Mouse (Mus musculus) erythroblast, adult 5-6 weeks (primary cell): ENCODE measurements around the gene Tdrd12. TPM values are rescaled to one million over a fixed set of nuclear protein-coding genes. Genes with fewer than 3 reads are reported as not detected.
A peak's percentile ranks its signal among the peaks of the same experiment; 100 is the strongest.
"Not testable (repeated sequence)": the region's sequence is repeated elsewhere in the genome, so short reads cannot be mapped to it uniquely, and the experiment has no call there.

Experiments used
- ATAC-seq: replicated peaks from 2 replicates; pipeline ENCODE4 v1.8.0; 2016; ENCODE audit warnings: moderate number of reproducible peaks, mild to moderate bottlenecking, moderate TSS enrichment, inconsistent platforms; ENCODE audit not compliant: poor library complexity, low FRiP score, severe bottlenecking
- total RNA-seq, 2 experiments: library from RNA; stranded (forward) in 1 of 2; stranded (reverse) in 1 of 2; fragments of 150-400 nt in 1 of 2; fragments of 200-764, 138-1000 nt in 1 of 2; gene quantifications; 2 replicates each; pipeline versions ENCODE4 v1.2.3 to v1.2.4; 2015 to 2017; ENCODE audit warnings: low replicate concordance in 2 of 2

The Tdrd12 gene
- total RNA-seq (2015; ENCODE audit: low replicate concordance) (not detected in 2 replicates), total RNA-seq (2017; ENCODE audit: low replicate concordance) (0.94 TPM in 1 of 2 replicates, not detected in the other)

GRCm38 (mm10) chr7:35537562-35537961 is at the start of gene Tdrd12:
Gene Tdrd12 (minus strand): TSS chr7:35537745.
- no peak for ATAC-seq

- ATAC-seq, result no peak
Observed at GRCm38 (mm10) chr7:35586906-35587445, 49.4 kb upstream of the Tdrd12 start.

GRCm38 (mm10) chr7:35586055-35586905 is 48.7 kb upstream of the Tdrd12 start, which contains the start of gene Ankrd27:
Gene Ankrd27 (plus strand): TSS chr7:35586244.
- peak; percentile 95 for ATAC-seq

- peak; percentile 58 for ATAC-seq
Observed at GRCm38 (mm10) chr7:35585191-35586054, 47.9 kb upstream of the Tdrd12 start, which contains the start of gene Rgs9bp. Gene Rgs9bp (minus strand): TSS chr7:35585582.

- ATAC-seq, result no peak
Observed at GRCm38 (mm10) chr7:35584786-35585190, 47.2 kb upstream of the Tdrd12 start.

GRCm38 (mm10) chr7:35584068-35584785 is 46.7 kb upstream of the Tdrd12 start:
- ATAC-seq, result no peak

DNA sequence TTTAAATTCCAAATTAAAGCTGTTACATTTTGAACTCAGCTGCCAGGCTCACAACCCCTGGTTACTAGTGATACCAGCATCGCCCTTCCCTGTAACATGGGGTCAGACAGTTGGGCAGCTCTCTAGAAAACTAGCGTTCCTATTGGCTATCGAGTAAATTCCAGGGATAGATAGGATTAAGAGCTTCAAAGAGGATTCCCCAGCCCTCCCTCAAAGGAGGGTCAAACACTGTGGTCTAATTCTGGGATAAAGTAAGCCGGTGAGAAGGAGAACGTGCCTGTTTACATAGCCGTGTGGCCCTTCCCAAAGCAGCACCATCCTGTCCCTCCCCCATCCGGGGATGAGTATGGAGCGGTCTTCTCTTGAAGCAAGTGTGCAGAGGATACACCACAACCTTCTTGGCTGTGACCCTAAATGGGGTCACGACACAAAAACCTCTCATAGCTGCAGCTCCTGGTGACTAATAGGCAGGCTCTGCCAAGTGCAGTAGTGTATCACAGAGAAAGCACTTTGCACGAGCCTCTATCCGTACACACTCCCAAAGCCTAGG is 46.0 kb upstream of the Tdrd12 start:
- ATAC-seq, result no peak

DNA sequence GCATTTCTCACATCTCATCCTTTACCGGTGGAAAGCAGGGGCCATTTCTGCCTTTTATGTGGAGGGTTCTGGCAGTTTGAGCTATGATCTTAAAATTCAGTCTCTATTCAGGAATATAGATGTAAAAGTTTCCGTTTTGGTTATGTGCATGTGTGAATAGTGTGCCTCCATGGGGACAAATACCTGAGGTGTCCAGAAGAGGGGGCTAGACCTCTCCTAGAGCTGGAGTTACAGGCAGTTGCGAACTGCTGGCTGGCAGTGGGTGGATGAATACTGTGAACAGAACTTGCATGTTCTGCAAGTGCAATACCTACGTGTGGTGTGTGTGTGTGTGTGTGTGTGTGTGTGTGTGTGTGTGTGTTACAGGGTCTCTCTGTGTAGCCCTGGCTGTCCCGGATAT is 45.2 kb upstream of the Tdrd12 start:
- ATAC-seq, result no peak

GRCm38 (mm10) chr7:35579849-35580248 is 42.3 kb upstream of the Tdrd12 start:
- peak; percentile 78 for ATAC-seq

DNA sequence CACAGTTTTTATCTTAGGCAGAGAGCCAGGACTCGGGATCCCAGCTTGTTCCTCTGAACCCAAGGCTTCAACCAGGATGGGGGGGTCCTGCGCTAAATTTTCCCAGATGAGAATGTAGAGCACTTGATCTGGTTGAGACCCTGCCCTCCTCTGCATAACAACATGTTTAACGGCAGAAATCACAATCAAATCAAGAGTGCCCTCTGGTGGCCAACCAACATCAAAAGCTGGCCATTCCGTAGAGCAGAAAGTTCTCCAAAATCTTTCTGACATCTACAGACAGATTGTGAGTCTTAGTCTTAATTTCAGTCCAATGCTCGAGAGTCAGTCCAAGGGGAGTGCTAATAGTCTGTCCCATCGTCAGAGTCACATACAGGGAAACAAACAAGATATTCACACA is 33.3 kb upstream of the Tdrd12 start:
- not testable (repeated sequence) for ATAC-seq

GRCm38 (mm10) chr7:35569724-35570123 is 32.2 kb upstream of the Tdrd12 start:
- ATAC-seq, result not testable (repeated sequence)

DNA sequence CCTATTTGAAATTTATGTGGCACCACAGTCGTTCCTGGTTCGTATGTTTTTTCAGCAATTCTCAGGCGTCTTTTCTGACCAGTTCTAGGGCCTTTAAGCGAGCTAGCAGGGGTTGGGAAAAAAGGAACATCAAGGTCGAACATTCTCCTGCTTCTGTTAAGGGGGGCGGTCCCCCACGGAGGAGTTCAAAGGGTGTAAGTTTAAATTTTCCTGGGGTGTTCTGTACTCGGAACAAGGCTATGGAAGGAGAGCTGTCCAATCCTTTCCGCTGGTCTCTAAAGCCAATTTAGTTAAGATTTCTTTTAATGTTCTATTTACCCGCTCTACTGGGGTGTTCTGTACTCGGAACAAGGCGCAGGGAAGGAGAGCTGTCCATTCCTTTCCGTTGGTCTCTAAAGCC is 28.4 kb upstream of the Tdrd12 start:
- not testable (repeated sequence) for ATAC-seq

- not testable (repeated sequence) for ATAC-seq
Observed at GRCm38 (mm10) chr7:35564872-35565271, 27.3 kb upstream of the Tdrd12 start.

DNA sequence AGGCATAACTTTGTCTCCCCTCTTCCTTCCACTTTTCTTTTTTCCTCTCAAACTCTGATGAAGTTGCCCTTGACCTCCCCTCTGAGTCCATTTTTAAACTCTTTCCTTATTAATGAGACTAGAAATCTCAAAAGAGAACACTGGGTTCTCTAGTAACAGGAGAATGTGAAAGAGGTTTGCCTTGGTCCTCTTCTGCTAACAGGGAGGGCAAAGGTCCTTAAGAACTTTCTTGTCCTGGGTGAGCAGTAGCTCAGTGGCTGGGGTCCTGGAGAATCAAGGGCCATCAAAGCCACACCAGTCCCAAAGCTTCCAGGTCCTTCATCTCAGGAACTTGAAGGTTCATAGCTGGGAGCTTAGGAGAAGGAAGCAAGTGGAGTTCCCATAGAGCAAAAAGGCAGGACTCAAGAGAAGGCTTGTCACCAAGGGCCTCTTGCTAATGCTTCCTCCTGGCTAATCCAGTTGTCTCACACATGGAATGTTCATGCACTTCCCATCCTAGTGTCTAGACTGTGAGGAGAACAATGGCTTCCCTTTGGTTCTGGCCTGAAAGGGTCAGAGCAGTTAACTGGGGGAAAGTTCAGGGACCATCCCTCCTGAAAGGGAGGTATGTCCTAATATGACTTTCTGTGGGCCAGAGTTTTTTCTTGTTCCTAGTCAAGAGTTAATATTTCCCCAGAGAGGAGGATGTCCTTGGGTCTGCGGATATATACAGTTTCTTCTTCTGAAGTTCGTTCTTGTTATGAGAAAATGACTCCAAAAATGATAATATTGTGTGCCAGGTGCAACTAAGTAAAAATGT is 26.7 kb upstream of the Tdrd12 start:
- no peak for ATAC-seq

- ATAC-seq, result no peak
Observed at GRCm38 (mm10) chr7:35563071-35563470, 25.5 kb upstream of the Tdrd12 start.

GRCm38 (mm10) chr7:35559838-35560237 is 22.3 kb upstream of the Tdrd12 start:
- ATAC-seq, result peak; percentile 71

GRCm38 (mm10) chr7:35558681-35559080 is 21.1 kb upstream of the Tdrd12 start:
- ATAC-seq, result no peak

- no peak for ATAC-seq
Observed at GRCm38 (mm10) chr7:35557577-35557976, 20.0 kb upstream of the Tdrd12 start.
